Mouse (Mus musculus) stomach, postnatal 0 days (tissue): ENCODE measurements at regions not wholly inside any gene's neighbourhood (a gene's known extent, or its start where the extent isn't known, plus 50 kb on each side); places are given as distances from the start of the nearest gene placed in this dataset.

Source experiments
- CTCF ChIP-seq: IDR thresholded peaks from 2 replicates; pipeline ENCODE4 v1.5.1; 2016; ENCODE audit warnings: antibody characterized with exemption, low read depth, mild to moderate bottlenecking, moderate library complexity
- EP300 ChIP-seq: optimal IDR thresholded peaks from 2 replicates; pipeline ENCODE3; 2016; ENCODE audit warnings: antibody characterized with exemption

DNA sequence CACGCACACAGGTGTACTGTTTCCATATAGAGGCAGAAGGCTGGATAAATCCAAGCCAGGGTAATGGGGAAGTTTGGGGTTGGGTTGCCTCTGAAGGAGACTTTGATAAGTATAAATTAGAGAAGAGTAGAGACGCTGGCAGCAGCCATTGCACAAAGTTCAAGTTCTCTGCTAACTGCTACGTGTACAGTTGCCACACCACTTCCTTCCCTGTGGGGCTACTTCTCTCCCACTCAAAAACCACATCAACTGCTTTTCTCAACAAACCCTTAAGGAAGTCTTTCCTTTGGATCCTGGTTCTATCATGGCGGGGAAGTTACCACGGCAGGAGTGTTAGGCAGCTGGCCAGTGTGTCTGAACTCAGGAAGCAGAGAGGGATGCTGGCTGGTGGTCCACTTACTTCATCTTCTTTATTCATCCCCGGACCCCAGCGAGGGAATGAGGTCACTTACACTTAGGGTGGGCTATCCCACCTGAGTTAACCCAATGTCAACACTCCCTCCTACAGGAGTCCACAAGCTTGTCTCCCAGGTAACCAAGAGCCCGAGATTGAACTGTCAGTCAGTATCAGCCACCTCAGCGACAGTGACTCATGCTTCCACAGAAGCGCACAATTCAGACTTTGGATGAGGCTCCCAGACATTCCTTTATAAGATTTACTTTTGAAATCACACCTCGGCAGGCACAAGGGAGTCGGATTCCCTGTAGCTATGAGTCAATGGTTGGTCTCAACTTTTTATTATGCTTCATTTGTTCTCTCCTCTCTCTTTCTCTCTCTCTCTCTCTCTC, 84.3 kb downstream of the Rassf10 start:
- TF ChIP-seq CTCF, result no peak
- no peak for TF ChIP-seq EP300
